Comparison of ENCODE assay signal across 27 mouse cellular contexts in the genomic region with DNA sequence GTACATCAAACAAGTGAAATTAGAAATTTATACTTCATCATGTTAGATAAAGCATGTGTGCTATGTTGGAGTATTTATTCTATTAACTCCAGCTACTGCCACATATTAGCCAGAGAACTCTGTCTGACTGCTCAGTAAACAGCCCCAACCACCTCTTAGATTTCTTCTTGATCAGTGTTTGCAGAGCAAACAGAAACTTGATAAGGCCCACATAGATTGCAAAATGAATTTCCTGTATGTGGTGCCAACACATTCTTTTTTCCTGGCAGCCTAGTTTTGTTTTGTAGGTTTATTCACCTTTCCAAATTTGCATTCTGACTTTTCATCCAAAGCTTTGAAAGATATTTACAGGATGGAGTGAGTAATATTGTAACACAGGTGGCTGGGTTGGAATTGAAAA. TPM values are rescaled to one million over a fixed set of nuclear protein-coding genes. Genes with fewer than 3 reads are reported as not detected.
A peak's percentile ranks its signal among the peaks of the same experiment; 100 is the strongest.
DNase-seq lines count a peak whose midpoint lies in the region; ATAC-seq lines count a peak whose summit lies in the region.
"Had no signal": no experiment of that assay in that cellular context is flagged by ENCODE, and none has a peak within 500 bp of the region (broad histone marks: within the 10 kb centered on the region; RNA-seq: fewer than 3 reads in every experiment).

No protein-coding gene starts in this region.

- no peak overlapping the region for H3K4me3 ChIP-seq in intestine, embryonic 15.5 days (replicated peaks)
- no peak overlapping the region for H3K4me3 ChIP-seq in lung, embryonic 16.5 days (ENCODE audit: low read length)
- no peak overlapping the region for H3K4me3 ChIP-seq in stomach, embryonic 15.5 days (replicated peaks)
- no peak overlapping the region for H3K4me3 ChIP-seq in midbrain, embryonic 15.5 days
- H3K4me3 ChIP-seq: forebrain, embryonic 15.5 days; heart, embryonic 10.5 days; hindbrain, embryonic 15.5 days; layer of hippocampus, adult 2 months; liver, embryonic 15.5 days; neural tube, embryonic 15.5 days had no signal

- H3K4me2 ChIP-seq in intestine, embryonic 15.5 days (replicated peaks), result no peak overlapping the region
- no peak overlapping the region for H3K4me2 ChIP-seq in lung, embryonic 16.5 days (ENCODE audit: low read depth, low read length)
- H3K4me2 ChIP-seq in stomach, embryonic 15.5 days, result no peak overlapping the region
- no peak overlapping the region for H3K4me2 ChIP-seq in midbrain, embryonic 15.5 days
- H3K4me2 ChIP-seq: forebrain, embryonic 15.5 days; hindbrain, embryonic 15.5 days; liver, embryonic 15.5 days; midbrain, embryonic 11.5 days; neural tube, embryonic 15.5 days had no signal

- DNase-seq in 416B (ENCODE audit: low read depth), result peak; percentile 80
- DNase-seq in cerebellum, postnatal 25 days, result no peak
- no peak for DNase-seq in spleen, adult 12 weeks (ENCODE audit: low spot score)
- DNase-seq: adrenal gland, adult 8-10 months; cerebellum, adult 11-12 months; gastrocnemius, postnatal 10 days; heart, postnatal 4 days; kidney, adult 11 months; kidney, postnatal 14 days; right cerebral cortex, adult 18-20 months; right cerebral cortex, postnatal 4 days; thymus, postnatal 14 days had no signal

- no peak overlapping the region for H3K9ac ChIP-seq in intestine, embryonic 15.5 days
- H3K9ac ChIP-seq in lung, embryonic 16.5 days (ENCODE audit: low read length), result no peak overlapping the region
- H3K9ac ChIP-seq in stomach, embryonic 15.5 days, result no peak overlapping the region
- H3K9ac ChIP-seq in midbrain, embryonic 15.5 days, result no peak overlapping the region
- H3K9ac ChIP-seq: forebrain, embryonic 15.5 days; hindbrain, embryonic 15.5 days; liver, embryonic 15.5 days; neural tube, embryonic 15.5 days had no signal

- H3K9me3 ChIP-seq in intestine, embryonic 15.5 days, result no peaks in the 10 kb centered on the region
- no peaks in the 10 kb centered on the region for H3K9me3 ChIP-seq in lung, embryonic 16.5 days (ENCODE audit: control insufficient read depth, low read length)
- no peaks in the 10 kb centered on the region for H3K9me3 ChIP-seq in stomach, embryonic 15.5 days
- H3K9me3 ChIP-seq in midbrain, embryonic 15.5 days, result no peaks in the 10 kb centered on the region
- H3K9me3 ChIP-seq: forebrain, embryonic 15.5 days; heart, embryonic 10.5 days; hindbrain, embryonic 15.5 days; liver, embryonic 15.5 days; neural tube, embryonic 15.5 days had no signal

- no peak overlapping the region for H3K27ac ChIP-seq in intestine, embryonic 15.5 days
- peak overlapping the region; percentile 80; the same call in 1 of the 2 replicates for H3K27ac ChIP-seq in lung, embryonic 16.5 days (ENCODE audit: low read length)
- no peak overlapping the region for H3K27ac ChIP-seq in stomach, embryonic 15.5 days
- no peak overlapping the region for H3K27ac ChIP-seq in midbrain, embryonic 15.5 days
- H3K27ac ChIP-seq: forebrain, embryonic 15.5 days; heart, embryonic 10.5 days; hindbrain, embryonic 15.5 days; layer of hippocampus, adult 2 months; liver, embryonic 15.5 days; neural tube, embryonic 15.5 days had no signal

- no peaks in the 10 kb centered on the region for H3K27me3 ChIP-seq in intestine, embryonic 15.5 days (replicated peaks)
- H3K27me3 ChIP-seq in lung, embryonic 16.5 days (ENCODE audit: control insufficient read depth, insufficient read depth, low read depth, low read length), result no peaks in the 10 kb centered on the region
- H3K27me3 ChIP-seq in stomach, embryonic 15.5 days (replicated peaks), result no peaks in the 10 kb centered on the region
- no peaks in the 10 kb centered on the region for H3K27me3 ChIP-seq in midbrain, embryonic 15.5 days (replicated peaks)
- H3K27me3 ChIP-seq: forebrain, embryonic 15.5 days; hindbrain, embryonic 15.5 days; liver, embryonic 15.5 days; neural tube, embryonic 15.5 days had no signal

- no peaks in the 10 kb centered on the region for H3K36me3 ChIP-seq in intestine, embryonic 15.5 days
- no peaks in the 10 kb centered on the region for H3K36me3 ChIP-seq in lung, embryonic 16.5 days (ENCODE audit: control insufficient read depth, insufficient read depth, low read length)
- no peaks in the 10 kb centered on the region for H3K36me3 ChIP-seq in stomach, embryonic 15.5 days
- no peaks in the 10 kb centered on the region for H3K36me3 ChIP-seq in midbrain, embryonic 15.5 days (replicated peaks)
- H3K36me3 ChIP-seq: forebrain, embryonic 15.5 days; heart, embryonic 10.5 days; hindbrain, embryonic 15.5 days; liver, embryonic 15.5 days; neural tube, embryonic 15.5 days had no signal

- H3K4me1 ChIP-seq in intestine, embryonic 15.5 days (replicated peaks), result no peaks in the 10 kb centered on the region
- peaks cover 2% of the 10 kb centered on the region; the same call in 1 of the 2 replicates for H3K4me1 ChIP-seq in lung, embryonic 16.5 days (replicated peaks; ENCODE audit: control insufficient read depth, insufficient read depth, low read length)
- H3K4me1 ChIP-seq in stomach, embryonic 15.5 days, result no peaks in the 10 kb centered on the region
- no peaks in the 10 kb centered on the region for H3K4me1 ChIP-seq in midbrain, embryonic 15.5 days
- H3K4me1 ChIP-seq: forebrain, embryonic 15.5 days; heart, embryonic 10.5 days; hindbrain, embryonic 15.5 days; liver, embryonic 15.5 days; neural tube, embryonic 15.5 days had no signal

- ATAC-seq in intestine, embryonic 15.5 days, result peak; percentile 87
- ATAC-seq in lung, embryonic 16.5 days (ENCODE audit: low read depth), result peak; percentile 88
- ATAC-seq in stomach, embryonic 15.5 days (ENCODE audit: insufficient read depth, low FRiP score, low read depth), result peak; percentile 73; the same call in 1 of the 2 replicates
- no peak for ATAC-seq in midbrain, embryonic 15.5 days (replicated peaks)
- ATAC-seq: activated CD4-positive, CD25-positive, alpha-beta regulatory T cell, adult 4 months; forebrain, embryonic 15.5 days had no signal

RNA-seq across cellular contexts. Expression of a gene that starts 41.2 kb away (rescaled TPM):
- not detected in 2 replicates for polyA plus RNA-seq in intestine, embryonic 15.5 days (2015; fragmentation: Nextera tagmentation; extraction: Ambion mirVana)
- not detected in 2 replicates for polyA plus RNA-seq in lung, embryonic 16.5 days (2015; fragmentation: Nextera tagmentation; extraction: Ambion mirVana)
- polyA plus RNA-seq in stomach, embryonic 15.5 days (2015; fragmentation: Nextera tagmentation; extraction: Ambion mirVana), result not detected in 2 replicates
- not detected in 2 replicates for polyA plus RNA-seq in midbrain, embryonic 15.5 days (2015; fragmentation: Nextera tagmentation; extraction: Ambion mirVana)
- polyA plus RNA-seq: forebrain, embryonic 15.5 days; heart, embryonic 10.5 days; heart, embryonic 16.5 days; limb, embryonic 14.5 days; liver, embryonic 15.5 days; midbrain, embryonic 11.5 days; neural tube, embryonic 15.5 days; testis, adult 2 months had no signal

RNA-seq across cellular contexts. Expression of a gene that starts 44.2 kb away (rescaled TPM):
- polyA plus RNA-seq in intestine, embryonic 15.5 days (2015; fragmentation: Nextera tagmentation; extraction: Ambion mirVana), result not detected in 2 replicates
- polyA plus RNA-seq in lung, embryonic 16.5 days (2015; fragmentation: Nextera tagmentation; extraction: Ambion mirVana), result not detected in 2 replicates
- polyA plus RNA-seq in stomach, embryonic 15.5 days (2015; fragmentation: Nextera tagmentation; extraction: Ambion mirVana), result not detected in 2 replicates
- polyA plus RNA-seq in midbrain, embryonic 15.5 days (2015; fragmentation: Nextera tagmentation; extraction: Ambion mirVana), result not detected in 2 replicates
- polyA plus RNA-seq: activated CD4-positive, CD25-positive, alpha-beta regulatory T cell, adult 4 months; forebrain, embryonic 15.5 days; heart, embryonic 10.5 days; heart, embryonic 16.5 days; hindbrain, embryonic 15.5 days; limb, embryonic 14.5 days; liver, embryonic 15.5 days; midbrain, embryonic 11.5 days; neural tube, embryonic 15.5 days; testis, adult 2 months had no signal

RNA-seq across cellular contexts. Expression of a gene that starts 49.0 kb away (rescaled TPM):
- not detected in 2 replicates for polyA plus RNA-seq in intestine, embryonic 15.5 days (2015; fragmentation: Nextera tagmentation; extraction: Ambion mirVana)
- polyA plus RNA-seq in lung, embryonic 16.5 days (2015; fragmentation: Nextera tagmentation; extraction: Ambion mirVana), result not detected in 2 replicates
- polyA plus RNA-seq in stomach, embryonic 15.5 days (2015; fragmentation: Nextera tagmentation; extraction: Ambion mirVana), result not detected in 2 replicates
- not detected in 2 replicates for polyA plus RNA-seq in midbrain, embryonic 15.5 days (2015; fragmentation: Nextera tagmentation; extraction: Ambion mirVana)
- polyA plus RNA-seq: activated CD4-positive, CD25-positive, alpha-beta regulatory T cell, adult 4 months; forebrain, embryonic 15.5 days; heart, embryonic 10.5 days; heart, embryonic 16.5 days; hindbrain, embryonic 15.5 days; limb, embryonic 14.5 days; liver, embryonic 15.5 days; midbrain, embryonic 11.5 days; neural tube, embryonic 15.5 days had no signal
